Mouse (Mus musculus): ENCODE data around the gene Hephl1. TPM values are rescaled to one million over a fixed set of nuclear protein-coding genes. Genes with fewer than 3 reads are reported as not detected.

Gene Hephl1
- polyA plus RNA-seq, 1 experiment from 2014 or later = not detected

- no peak overlapping the region for H3K27ac ChIP-seq (ENCODE audit: low read length)
- H3K27me3 ChIP-seq (replicated peaks; ENCODE audit: control insufficient read depth, insufficient read depth, low read length) = no peaks in the 10 kb centered on the region
- peaks cover 4% of the 10 kb centered on the region; the same call in 1 of the 2 replicates for H3K36me3 ChIP-seq (ENCODE audit: control insufficient read depth, insufficient read depth)
- H3K4me1 ChIP-seq (replicated peaks; ENCODE audit: control insufficient read depth, insufficient read depth, low read length) = peaks cover 5% of the 10 kb centered on the region; the same call in 1 of the 2 replicates
- no peak overlapping the region for H3K4me2 ChIP-seq (ENCODE audit: low read length)
- no peak overlapping the region for H3K4me3 ChIP-seq (replicated peaks; ENCODE audit: low read length)
- no peak overlapping the region for H3K9ac ChIP-seq (replicated peaks; ENCODE audit: low read depth, low read length)
- WGBS = 63% methylated on average over 8 of the region's 8 CpGs
- no peaks in the 10 kb centered on the region for H3K9me3 ChIP-seq (ENCODE audit: control insufficient read depth, low read length)
- no peak for ATAC-seq
These were observed 81.1 kb downstream of the Hephl1 start for GRCm38 (mm10) chr9:15030771-15031170.

DNA sequence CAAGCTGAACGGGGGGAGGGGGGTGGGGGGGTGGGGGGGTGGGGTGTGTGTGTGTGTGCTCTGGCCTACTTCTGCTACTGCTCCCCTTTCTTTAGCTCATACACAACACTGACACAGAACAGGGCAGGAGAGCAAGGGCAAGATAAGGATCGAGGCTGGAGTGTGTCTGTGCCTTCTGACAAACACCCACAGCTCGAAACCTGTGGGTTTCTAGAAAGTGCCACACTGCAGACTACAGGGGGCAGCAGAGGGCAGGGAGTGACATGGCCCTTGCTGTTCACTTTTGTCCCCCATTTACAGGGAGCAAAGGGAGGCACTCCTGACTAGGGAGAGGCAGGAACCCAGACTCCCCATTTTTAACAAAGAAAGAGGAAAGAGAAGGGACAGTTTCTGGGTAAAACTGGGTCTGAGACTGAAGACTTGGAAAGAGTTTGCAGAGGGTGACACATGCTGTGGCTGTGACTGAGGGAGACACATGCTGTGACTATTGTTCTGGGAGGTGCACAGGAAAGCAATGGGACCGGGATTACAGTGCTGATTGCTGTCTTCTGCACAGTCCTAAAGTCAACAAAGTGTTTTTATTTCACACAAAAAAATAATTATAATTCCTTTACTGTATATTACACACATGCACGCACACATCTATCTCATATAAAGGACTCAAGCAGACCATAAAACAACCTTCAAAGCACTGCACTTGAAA lies 82.7 kb downstream of the Hephl1 start:
- Histone ChIP-seq H3K36me3 (ENCODE audit: control insufficient read depth, insufficient read depth) (peaks cover 4% of the 10 kb centered on the region; the same call in 1 of the 2 replicates), H3K9ac (replicated peaks; ENCODE audit: low read depth, low read length) (no peak overlapping the region), H3K27me3 (replicated peaks; ENCODE audit: control insufficient read depth, insufficient read depth, low read length) (no peaks in the 10 kb centered on the region), H3K4me3 (replicated peaks; ENCODE audit: low read length) (no peak overlapping the region), H3K4me2 (ENCODE audit: low read length) (no peak overlapping the region), H3K4me1 (replicated peaks; ENCODE audit: control insufficient read depth, insufficient read depth, low read length) (peaks cover 5% of the 10 kb centered on the region; the same call in 1 of the 2 replicates), H3K9me3 (ENCODE audit: control insufficient read depth, low read length) (no peaks in the 10 kb centered on the region), H3K27ac (ENCODE audit: low read length) (no peak overlapping the region)
- 0 out of 2 replicates have a peak, but pooled peaks have one; percentile 26 for ATAC-seq
- WGBS = 66% methylated on average over 5 of the region's 5 CpGs

DNA sequence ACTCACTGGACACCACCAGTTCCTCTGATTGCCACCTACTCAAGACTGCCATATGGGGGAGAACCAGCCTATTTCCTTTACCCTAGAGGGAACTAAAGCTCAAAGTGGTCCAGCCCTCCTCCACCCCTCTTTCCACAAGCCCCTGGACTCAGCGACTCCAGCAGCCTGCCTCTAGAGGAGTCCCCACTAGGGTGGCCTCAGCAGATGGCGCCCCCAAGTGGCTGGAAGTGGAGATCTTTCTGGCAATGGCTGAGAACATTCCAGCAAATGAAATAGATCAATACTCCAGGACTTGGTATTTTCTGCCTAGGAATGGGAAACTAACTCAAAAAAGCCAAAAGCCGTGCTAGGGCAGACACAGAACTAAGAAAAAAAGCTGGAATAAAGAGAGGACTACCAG lies 84.2 kb downstream of the Hephl1 start:
- Histone ChIP-seq H3K4me1 (replicated peaks; ENCODE audit: control insufficient read depth, insufficient read depth, low read length) (0 out of 2 replicates have a peak, but pooled peaks cover 5% of the 10 kb centered on the region), H3K4me3 (replicated peaks; ENCODE audit: low read length) (no peak overlapping the region), H3K9me3 (ENCODE audit: control insufficient read depth, low read length) (no peaks in the 10 kb centered on the region), H3K27me3 (replicated peaks; ENCODE audit: control insufficient read depth, insufficient read depth, low read length) (no peaks in the 10 kb centered on the region), H3K9ac (replicated peaks; ENCODE audit: low read depth, low read length) (no peak overlapping the region), H3K36me3 (ENCODE audit: control insufficient read depth, insufficient read depth) (peaks cover 4% of the 10 kb centered on the region; the same call in 1 of the 2 replicates), H3K4me2 (ENCODE audit: low read length) (no peak overlapping the region), H3K27ac (ENCODE audit: low read length) (no peak overlapping the region)
- WGBS = 74% methylated on average over 3 of the region's 3 CpGs
- no peak; the same call in 1 of the 2 replicates for ATAC-seq

- Histone ChIP-seq H3K27me3 (replicated peaks; ENCODE audit: control insufficient read depth, insufficient read depth, low read length) (no peaks in the 10 kb centered on the region), H3K4me3 (replicated peaks; ENCODE audit: low read length) (no peak overlapping the region), H3K27ac (ENCODE audit: low read length) (no peak overlapping the region), H3K9me3 (ENCODE audit: control insufficient read depth, low read length) (no peaks in the 10 kb centered on the region), H3K4me1 (replicated peaks; ENCODE audit: control insufficient read depth, insufficient read depth, low read length) (no peaks in the 10 kb centered on the region), H3K4me2 (ENCODE audit: low read length) (no peak overlapping the region), H3K36me3 (ENCODE audit: control insufficient read depth, insufficient read depth) (peaks cover 4% of the 10 kb centered on the region), H3K9ac (replicated peaks; ENCODE audit: low read depth, low read length) (no peak overlapping the region)
- ATAC-seq = no peak
- 90% methylated on average over 1 of the region's 1 CpGs for WGBS
These were observed 88.9 kb downstream of the Hephl1 start for GRCm38 (mm10) chr9:15023049-15023448.

DNA sequence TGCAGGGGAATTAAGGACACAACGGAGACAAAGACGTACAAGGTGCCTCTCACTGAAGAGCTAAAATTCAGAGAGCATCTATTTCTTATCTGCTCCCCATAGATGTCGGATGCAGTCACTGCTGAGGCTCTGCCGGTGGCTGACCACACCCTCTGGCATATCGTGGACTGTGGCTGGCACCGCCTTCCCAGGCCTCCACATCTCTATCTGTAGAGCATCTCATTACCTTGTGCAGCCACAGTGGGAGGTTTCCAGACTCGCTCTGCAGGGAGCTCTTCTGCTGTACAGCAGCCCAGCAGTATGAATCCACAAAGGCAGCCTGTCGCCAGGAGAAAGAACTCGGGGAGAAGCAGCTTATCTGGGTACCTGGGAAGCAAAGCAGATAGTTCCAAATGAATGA lies 90.8 kb downstream of the Hephl1 start:
- H3K27ac ChIP-seq (ENCODE audit: low read length) = no peak overlapping the region
- no peak for ATAC-seq

DNA sequence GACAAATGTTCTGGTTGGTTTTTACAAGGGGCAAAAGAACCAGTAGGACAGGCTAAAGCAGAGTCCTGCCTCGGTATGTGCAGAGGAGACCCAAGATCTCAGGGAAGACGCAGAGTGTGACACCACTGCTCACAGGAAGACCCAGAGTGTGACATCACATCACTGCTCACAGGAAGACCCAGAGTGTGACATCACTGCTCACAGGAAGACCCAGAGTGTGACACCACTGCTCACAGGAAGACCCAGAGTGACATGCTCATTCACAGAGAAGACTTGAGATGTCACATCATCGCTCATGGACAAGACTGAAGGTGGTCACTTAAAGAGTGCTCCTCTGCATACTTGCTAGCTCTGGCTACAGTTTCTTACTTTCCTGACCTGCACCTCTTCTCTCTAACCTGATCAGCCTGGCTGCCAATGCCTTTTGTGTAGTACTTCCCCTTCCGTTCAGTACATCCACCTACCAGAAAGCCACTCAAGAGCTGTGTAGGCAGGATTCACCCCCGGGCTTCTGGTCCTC lies 91.3 kb downstream of the Hephl1 start:
- Histone ChIP-seq H3K4me2 (ENCODE audit: low read length) (no peak overlapping the region), H3K27ac (ENCODE audit: low read length) (no peak overlapping the region), H3K4me1 (replicated peaks; ENCODE audit: control insufficient read depth, insufficient read depth, low read length) (no peaks in the 10 kb centered on the region), H3K36me3 (ENCODE audit: control insufficient read depth, insufficient read depth) (peaks cover 4% of the 10 kb centered on the region), H3K4me3 (replicated peaks; ENCODE audit: low read length) (no peak overlapping the region), H3K9ac (replicated peaks; ENCODE audit: low read depth, low read length) (no peak overlapping the region), H3K27me3 (replicated peaks; ENCODE audit: control insufficient read depth, insufficient read depth, low read length) (no peaks in the 10 kb centered on the region), H3K9me3 (ENCODE audit: control insufficient read depth, low read length) (no peaks in the 10 kb centered on the region)
- no peak for ATAC-seq
- 94% methylated on average over 5 of the region's 5 CpGs for WGBS

More for the DNA sequence above, 90.8 kb downstream of the Hephl1 start:
- no peaks in the 10 kb centered on the region for H3K27me3 ChIP-seq (replicated peaks; ENCODE audit: control insufficient read depth, insufficient read depth, low read length)
- WGBS = 69% methylated on average over 9 of the region's 9 CpGs
- H3K4me1 ChIP-seq (replicated peaks; ENCODE audit: control insufficient read depth, insufficient read depth, low read length) = no peaks in the 10 kb centered on the region
- no peak overlapping the region for H3K4me2 ChIP-seq (ENCODE audit: low read length)
- no peak overlapping the region for H3K9ac ChIP-seq (replicated peaks; ENCODE audit: low read depth, low read length)
- no peaks in the 10 kb centered on the region for H3K9me3 ChIP-seq (ENCODE audit: control insufficient read depth, low read length)
- H3K4me3 ChIP-seq (replicated peaks; ENCODE audit: low read length) = no peak overlapping the region
- peaks cover 4% of the 10 kb centered on the region for H3K36me3 ChIP-seq (ENCODE audit: control insufficient read depth, insufficient read depth)

DNA sequence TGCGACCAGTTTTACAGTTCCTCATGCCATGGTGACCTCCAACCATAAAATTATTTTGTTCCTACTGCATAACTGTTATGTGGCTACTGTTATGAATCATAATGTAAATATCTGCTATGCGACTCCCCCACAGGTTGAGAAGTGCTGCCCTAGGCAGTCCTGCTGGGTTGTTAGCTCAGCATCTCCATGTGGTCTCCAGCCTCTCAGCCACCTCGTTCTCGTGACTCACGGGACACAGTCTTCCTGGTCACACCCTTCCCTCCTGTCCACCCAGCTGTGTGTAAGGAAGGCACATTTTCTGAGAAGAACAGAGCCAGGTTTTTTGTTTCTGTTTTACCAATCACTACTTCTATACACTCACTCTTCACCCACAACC lies 93.2 kb downstream of the Hephl1 start:
- no peak overlapping the region for H3K4me3 ChIP-seq (replicated peaks; ENCODE audit: low read length)
- no peak overlapping the region for H3K9ac ChIP-seq (replicated peaks; ENCODE audit: low read depth, low read length)
- no peaks in the 10 kb centered on the region for H3K4me1 ChIP-seq (replicated peaks; ENCODE audit: control insufficient read depth, insufficient read depth, low read length)
- H3K27ac ChIP-seq (ENCODE audit: low read length) = no peak overlapping the region
- WGBS = 96% methylated on average over 5 of the region's 5 CpGs
- ATAC-seq = no peak
- no peak overlapping the region for H3K4me2 ChIP-seq (ENCODE audit: low read length)
- H3K9me3 ChIP-seq (ENCODE audit: control insufficient read depth, low read length) = no peaks in the 10 kb centered on the region
- no peaks in the 10 kb centered on the region for H3K27me3 ChIP-seq (replicated peaks; ENCODE audit: control insufficient read depth, insufficient read depth, low read length)
- H3K36me3 ChIP-seq (ENCODE audit: control insufficient read depth, insufficient read depth) = peaks cover 4% of the 10 kb centered on the region

GRCm38 (mm10) chr9:15017791-15018755 lies 93.8 kb downstream of the Hephl1 start:
- no peak for ATAC-seq
- peaks cover 4% of the 10 kb centered on the region for H3K36me3 ChIP-seq (ENCODE audit: control insufficient read depth, insufficient read depth)
- H3K4me1 ChIP-seq (replicated peaks; ENCODE audit: control insufficient read depth, insufficient read depth, low read length) = no peaks in the 10 kb centered on the region
- no peak overlapping the region for H3K27ac ChIP-seq (ENCODE audit: low read length)
- H3K27me3 ChIP-seq (replicated peaks; ENCODE audit: control insufficient read depth, insufficient read depth, low read length) = no peaks in the 10 kb centered on the region
- no peak overlapping the region for H3K9ac ChIP-seq (replicated peaks; ENCODE audit: low read depth, low read length)
- no peak overlapping the region for H3K4me3 ChIP-seq (replicated peaks; ENCODE audit: low read length)
- H3K9me3 ChIP-seq (ENCODE audit: control insufficient read depth, low read length) = no peaks in the 10 kb centered on the region
- 92% methylated on average over 18 of the region's 18 CpGs for WGBS
- H3K4me2 ChIP-seq (ENCODE audit: low read length) = no peak overlapping the region

Measured in forebrain, embryonic 16.5 days (tissue).